Mouse (Mus musculus): ENCODE results near the gene Olfr1221.
"Not testable (repeated sequence)": the region's sequence is repeated elsewhere in the genome, so short reads cannot be mapped to it uniquely, and the experiment has no call there.

Gene Olfr1221

DNA sequence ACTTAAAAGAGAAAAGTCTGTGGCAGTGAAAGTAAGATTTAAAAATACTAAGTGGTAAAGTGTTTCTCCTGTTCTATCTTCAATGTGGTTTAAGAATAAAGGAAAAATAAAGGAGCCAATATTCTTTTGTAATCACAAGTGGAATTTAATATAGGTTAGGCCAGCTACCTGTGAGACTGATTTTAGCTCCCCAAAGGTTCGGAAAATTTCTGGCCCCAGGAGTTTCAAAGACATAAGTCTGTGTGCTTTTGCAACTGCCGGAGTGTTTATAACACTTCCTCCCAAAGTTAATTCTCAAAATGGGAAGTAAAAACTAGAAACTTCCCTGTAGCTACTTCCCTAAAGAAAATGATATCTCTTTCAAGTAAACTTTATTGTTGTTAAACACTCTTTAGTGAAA, at the start of gene Olfr1221:
TSS of gene Olfr1221 (minus strand) at position 101 of the 400 bp plus-strand sequence.
- in situ Hi-C loops (cut with MboI): no loop called here

DNA sequence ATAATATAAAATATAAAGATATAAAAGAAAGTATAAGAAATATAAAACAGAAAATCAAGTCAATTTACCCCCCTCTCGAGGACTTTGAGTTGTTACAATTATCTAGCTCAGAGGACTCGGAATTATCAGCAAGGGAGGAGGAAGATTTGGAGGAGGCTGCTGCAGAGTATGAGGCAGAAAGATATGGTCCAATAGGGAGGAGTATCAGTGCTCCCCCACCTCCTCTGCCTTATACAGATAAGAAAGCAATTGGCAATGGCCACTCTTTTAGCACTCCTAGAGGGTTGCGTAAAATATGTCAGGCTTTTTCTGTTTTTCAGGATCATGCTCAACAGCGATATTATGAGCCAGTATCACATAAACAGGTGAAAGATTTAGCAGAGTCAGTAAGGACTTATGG, 47.6 kb upstream of the Olfr1221 start:
- in situ Hi-C loops (cut with MboI): not testable (repeated sequence)

DNA sequence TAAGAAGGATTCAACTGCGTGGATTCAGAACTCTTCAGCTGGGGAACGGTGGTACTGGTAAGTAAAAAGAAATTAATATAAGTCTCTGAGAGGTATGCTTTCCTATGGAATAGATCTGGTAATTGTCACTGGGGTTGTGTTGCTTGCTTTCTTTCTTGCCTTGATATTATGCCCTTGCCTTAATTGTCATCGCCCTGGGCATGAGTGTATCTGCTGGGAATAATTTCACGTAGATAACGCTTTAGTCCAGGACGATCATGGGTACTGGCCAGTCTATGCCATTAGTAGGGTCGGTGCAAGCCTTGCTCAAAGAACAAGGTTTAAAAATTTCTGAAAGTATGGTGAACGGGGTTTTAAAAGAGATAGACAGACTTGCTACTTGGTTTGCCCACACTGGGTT, 46.9 kb upstream of the Olfr1221 start, which contains the start of gene Olfr1224-ps1:
TSS of gene Olfr1224-ps1 (minus strand) at position 101 of the 400 bp plus-strand sequence.
- in situ Hi-C loops (cut with MboI): not testable (repeated sequence)

DNA sequence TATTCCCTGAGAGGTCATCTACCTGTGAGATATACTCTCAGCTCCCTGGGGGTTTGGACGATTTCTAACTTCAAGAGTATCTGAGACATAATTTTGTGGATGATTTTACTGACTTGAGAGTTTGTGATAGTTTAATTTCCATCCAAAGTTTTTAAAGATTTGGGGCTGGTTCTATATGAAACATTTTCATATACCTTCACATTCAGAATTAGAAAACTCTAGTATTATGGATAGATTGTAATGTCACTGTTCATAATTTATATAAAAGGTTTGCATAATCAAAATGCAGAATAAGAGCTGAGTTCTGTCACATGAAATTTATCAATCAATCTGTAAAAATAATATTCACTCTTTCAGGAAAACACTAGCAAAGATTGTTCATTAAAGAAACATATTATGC, 34.4 kb upstream of the Olfr1221 start, which contains the start of gene Olfr1223:
TSS of gene Olfr1223 (minus strand) at position 101 of the 400 bp plus-strand sequence.
- in situ Hi-C loops (cut with MboI): no loop called here

DNA sequence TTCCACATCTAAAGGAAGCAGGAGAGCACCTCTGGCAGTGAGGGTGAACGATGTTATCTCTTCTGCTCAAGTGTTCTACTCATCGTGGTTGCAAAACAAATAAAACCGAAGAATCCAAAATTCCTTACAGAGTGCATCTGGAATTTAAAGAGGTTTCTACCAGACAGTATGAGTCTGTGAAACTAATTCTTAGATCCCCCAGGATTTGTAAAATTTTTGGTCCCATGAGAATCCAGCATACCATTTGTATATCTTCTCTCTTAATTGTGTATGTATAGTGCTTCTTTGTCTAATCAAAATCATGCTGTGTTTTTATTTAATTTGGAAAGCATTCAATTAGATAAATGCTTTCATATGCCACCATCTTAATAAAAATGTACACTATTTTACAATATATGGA, 15.9 kb upstream of the Olfr1221 start, which contains the start of gene Olfr1222:
TSS of gene Olfr1222 (minus strand) at position 101 of the 400 bp plus-strand sequence.
- in situ Hi-C loops (cut with MboI): no loop called here

DNA sequence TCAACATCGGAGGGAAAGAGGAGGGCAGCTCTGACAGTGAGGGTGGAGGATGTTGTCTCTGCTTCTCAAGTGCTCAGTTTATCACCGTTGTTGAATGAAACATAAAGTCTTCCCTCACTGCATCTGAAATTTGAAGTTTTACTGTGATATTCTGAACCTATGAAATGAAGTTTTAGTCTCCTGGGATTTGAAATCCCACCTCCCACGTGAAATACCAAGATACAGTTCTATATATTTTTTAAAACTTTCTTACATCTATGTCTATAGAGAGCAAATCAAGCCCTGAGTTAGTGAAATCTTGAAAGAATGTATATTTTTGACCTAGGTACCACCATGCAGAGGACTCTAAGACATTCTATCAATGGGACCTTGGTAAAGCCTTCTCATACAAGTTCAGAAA, 10.3 kb downstream of the Olfr1221 start, which contains the start of gene Olfr1220:
TSS of gene Olfr1220 (minus strand) at position 101 of the 400 bp plus-strand sequence.
- in situ Hi-C loops (cut with MboI): no loop called here

DNA sequence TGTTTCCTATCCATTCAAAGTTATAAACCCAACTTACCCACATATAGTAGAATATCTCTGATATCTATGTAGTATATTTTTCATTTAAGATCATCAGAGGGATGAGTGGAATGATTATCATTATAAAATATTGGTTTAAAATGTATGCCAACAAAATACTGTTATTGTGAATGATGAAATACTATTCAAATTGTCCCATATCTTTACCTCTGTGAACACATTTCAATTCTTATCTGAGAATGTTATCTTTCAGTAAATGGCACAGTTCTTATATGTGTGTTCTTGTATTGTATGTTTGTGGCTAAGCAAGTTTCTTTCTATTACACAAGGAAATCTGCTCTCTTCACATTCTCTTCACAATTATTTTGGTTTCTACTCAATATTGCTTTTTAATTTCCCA, 11.4 kb downstream of the Olfr1221 start:
- in situ Hi-C loops (cut with MboI): no loop called here

DNA sequence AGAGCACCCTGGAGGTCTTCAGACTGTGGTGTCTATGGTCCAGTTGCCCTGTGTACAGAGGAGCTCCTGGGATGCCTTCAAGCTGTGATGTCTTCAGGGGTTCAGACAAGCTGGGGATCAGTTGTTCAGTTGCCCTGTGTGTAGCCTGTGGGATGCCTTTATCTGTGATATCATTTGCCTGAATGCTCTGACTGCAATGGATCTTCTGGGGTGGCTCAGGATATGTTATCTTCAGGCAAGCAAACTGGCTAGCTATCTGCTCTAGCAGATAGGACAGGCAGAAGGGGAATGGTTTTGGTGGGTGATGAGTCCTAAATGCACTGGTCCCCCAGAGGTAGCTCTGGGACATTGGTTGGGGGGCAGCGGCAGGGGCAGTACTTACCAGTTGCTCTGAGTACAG, 23.2 kb downstream of the Olfr1221 start:
- in situ Hi-C loops (cut with MboI): no loop called here

DNA sequence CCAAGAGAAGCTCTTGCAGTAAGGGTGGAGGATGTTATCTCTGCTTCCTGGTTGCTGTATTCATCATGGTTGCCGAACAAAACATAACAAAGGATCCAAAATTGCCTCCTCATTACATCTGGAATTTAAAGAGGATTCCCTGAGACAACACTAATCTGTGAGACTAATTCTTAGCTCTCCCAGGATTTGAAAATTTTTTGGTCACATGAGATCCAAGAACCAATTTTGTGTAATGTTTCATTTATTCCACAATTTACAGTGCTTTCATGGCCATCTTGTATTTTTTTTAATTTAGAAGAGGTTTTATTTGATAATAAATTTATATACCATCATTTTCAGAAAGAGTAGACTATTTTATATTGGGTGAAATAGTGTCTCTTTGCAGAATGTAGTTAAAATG, 33.7 kb downstream of the Olfr1221 start, which contains the start of gene Olfr1219:
TSS of gene Olfr1219 (minus strand) at position 101 of the 400 bp plus-strand sequence.
- in situ Hi-C loops (cut with MboI): no loop called here

DNA sequence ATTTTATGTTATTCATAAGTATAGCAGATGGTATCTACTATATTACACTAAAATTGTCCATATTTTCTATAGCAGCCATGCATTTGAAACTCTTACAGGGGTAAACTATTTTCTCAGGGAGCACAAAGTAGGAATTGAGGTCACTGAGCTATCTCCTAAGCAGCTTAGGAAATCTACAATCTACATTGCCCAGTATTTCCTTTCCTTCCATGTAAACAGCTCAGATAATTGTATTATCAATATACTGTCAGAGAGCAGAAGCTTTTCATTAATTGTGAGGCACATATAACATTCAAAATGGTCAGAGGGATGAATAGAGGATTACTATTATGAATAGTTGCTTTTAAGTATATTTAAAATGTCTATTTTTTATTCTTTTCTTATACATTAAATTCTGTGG, 35.6 kb downstream of the Olfr1221 start:
- in situ Hi-C loops (cut with MboI): no loop called here

DNA sequence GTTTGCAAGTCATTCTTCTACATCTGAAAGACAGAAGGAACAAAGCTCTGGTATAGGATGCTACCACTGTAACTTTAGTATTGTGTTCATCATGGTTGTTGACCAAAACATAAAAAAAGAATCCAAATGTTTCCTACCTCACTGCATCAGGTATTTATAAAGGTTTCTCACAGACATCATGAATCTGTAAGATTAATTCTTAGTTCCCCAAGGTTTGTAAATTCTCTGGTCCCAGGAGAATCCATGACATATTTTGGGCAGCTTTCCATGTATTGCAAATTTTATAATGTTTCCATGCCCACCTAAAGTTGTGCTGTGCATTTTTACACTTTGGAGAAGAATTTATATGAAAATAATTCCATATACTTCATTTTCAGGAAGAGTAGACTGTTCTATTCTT, 56.0 kb downstream of the Olfr1221 start, which contains the start of gene Olfr1218:
TSS of gene Olfr1218 (minus strand) at position 101 of the 400 bp plus-strand sequence.
- in situ Hi-C loops (cut with MboI): no loop called here
